Mouse (Mus musculus) MEL (cell line): ENCODE data around the gene Osm.

ENCODE experiments used
- BHLHE40 ChIP-seq: IDR thresholded peaks from 2 replicates; pipeline ENCODE4 v1.6.1; 2012; ENCODE audit warnings: low read depth, mild to moderate bottlenecking, inconsistent platforms, low read length, improper control_type of control experiment, borderline replicate concordance
- CTCF ChIP-seq, 3 experiments: IDR thresholded peaks in 2 of 3; conservative IDR thresholded peaks in 1 of 3; 2 replicates each; pipeline ENCODE4 v1.5.1; 2011 to 2012; ENCODE audit warnings: low read length in 3 of 3, low read depth in 2 of 3, mild to moderate bottlenecking in 2 of 3, improper control_type of control experiment in 1 of 3, inconsistent platforms in 1 of 3, mixed read lengths in 1 of 3, moderate library complexity in 1 of 3; ENCODE audit not compliant: control insufficient read depth in 1 of 3, insufficient read depth in 1 of 3, poor library complexity in 1 of 3, severe bottlenecking in 1 of 3
- EP300 ChIP-seq, 2 experiments: IDR thresholded peaks; 2 replicates each; pipeline ENCODE4 v1.6.1; 2011; ENCODE audit warnings: improper control_type of control experiment in 2 of 2, low read length in 2 of 2, low read depth in 1 of 2, mild to moderate bottlenecking in 1 of 2
- ETS1 ChIP-seq: IDR thresholded peaks from 2 replicates; pipeline ENCODE4 v1.6.1; 2012; ENCODE audit warnings: low read depth, mild to moderate bottlenecking, inconsistent platforms, low read length, improper control_type of control experiment, moderate library complexity
- GATA1 ChIP-seq: IDR thresholded peaks from 2 replicates; pipeline ENCODE4 v1.6.1; 2011; ENCODE audit warnings: low read depth, low read length, improper control_type of control experiment
- MAZ ChIP-seq: IDR thresholded peaks from 2 replicates; pipeline ENCODE4 v1.6.1; 2012; ENCODE audit warnings: low read depth, mild to moderate bottlenecking, inconsistent platforms, low read length, improper control_type of control experiment
- POLR2A ChIP-seq, 2 experiments: IDR thresholded peaks; 2 replicates each; pipeline ENCODE4 v1.6.1; 2011 to 2012; ENCODE audit warnings: low read length in 2 of 2, mild to moderate bottlenecking in 2 of 2, control low read depth in 1 of 2, improper control_type of control experiment in 1 of 2, low read depth in 1 of 2, moderate library complexity in 1 of 2; ENCODE audit not compliant: control insufficient read depth in 1 of 2, insufficient read depth in 1 of 2, poor library complexity in 1 of 2
- POLR2AphosphoS2 ChIP-seq: IDR thresholded peaks from 2 replicates; pipeline ENCODE4 v1.6.1; 2011; ENCODE audit warnings: low read length, improper control_type of control experiment
- TCF12 ChIP-seq: IDR thresholded peaks from 2 replicates; pipeline ENCODE4 v1.6.1; 2014; ENCODE audit warnings: low read depth, mild to moderate bottlenecking, inconsistent platforms, low read length, improper control_type of control experiment, moderate library complexity
- UBTF ChIP-seq: IDR thresholded peaks from 2 replicates; pipeline ENCODE4 v1.6.1; 2012; ENCODE audit warnings: low read depth, mild to moderate bottlenecking, inconsistent platforms, low read length, improper control_type of control experiment, moderate library complexity, borderline replicate concordance; ENCODE audit not compliant: insufficient read depth
- USF1 ChIP-seq: IDR thresholded peaks from 2 replicates; pipeline ENCODE4 v1.6.1; 2014; ENCODE audit warnings: low read depth, mild to moderate bottlenecking, inconsistent platforms, low read length, improper control_type of control experiment, moderate library complexity
- USF2 ChIP-seq, 2 experiments: IDR thresholded peaks; 2 replicates each; pipeline ENCODE4 v1.6.1; 2011 to 2012; ENCODE audit warnings: improper control_type of control experiment in 2 of 2, low read length in 2 of 2, borderline replicate concordance in 1 of 2, inconsistent platforms in 1 of 2, low read depth in 1 of 2, mild to moderate bottlenecking in 1 of 2; ENCODE audit not compliant: insufficient read depth in 1 of 2

DNA sequence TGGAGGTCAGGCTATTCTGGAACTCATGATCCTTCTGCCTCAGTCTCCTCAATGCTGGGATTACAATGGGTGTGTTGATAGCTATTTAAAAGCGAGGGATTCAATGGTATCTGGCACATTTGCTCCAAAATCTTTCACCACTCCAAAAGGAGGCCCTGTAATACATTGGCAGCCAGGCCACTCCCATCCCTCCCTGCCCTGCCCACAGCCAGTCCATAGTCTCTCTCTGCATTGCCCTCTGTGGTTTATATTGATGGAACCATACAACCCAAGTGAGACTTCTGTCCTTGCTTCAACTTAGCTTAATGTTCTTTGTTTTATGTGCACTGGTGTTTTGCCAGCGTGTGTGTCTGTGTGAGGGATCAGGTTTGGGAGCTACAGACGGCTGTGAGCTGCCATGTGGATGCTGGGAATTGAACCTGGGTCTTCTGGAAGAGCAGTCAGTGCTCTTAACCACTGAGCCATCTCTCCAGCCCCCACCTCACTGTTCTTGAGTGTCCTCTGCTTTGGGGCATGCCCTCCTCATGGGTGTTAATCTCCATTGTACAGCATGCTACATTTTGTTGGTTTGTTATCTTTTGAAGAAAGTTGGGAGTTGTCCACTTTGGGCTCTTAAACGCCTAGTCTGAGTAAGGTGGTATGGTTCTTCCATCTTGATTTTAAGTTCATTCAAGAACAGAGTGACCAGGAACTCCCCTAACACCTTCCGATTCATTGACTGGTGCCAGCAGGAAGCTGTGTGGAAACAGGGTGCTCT, 9.5 kb upstream of the Osm start:
- TF ChIP-seq ETS1, result no peak
- TF ChIP-seq UBTF, result no peak
- TF ChIP-seq POLR2AphosphoS2, result no peak
- no peak for TF ChIP-seq CTCF (IDR thresholded peaks at IDR 0.05 in 2 of 3, conservative IDR thresholded peaks at IDR 0.05 in 1 of 3; ENCODE audit: control insufficient read depth in 1 of 3, insufficient read depth in 1 of 3, low read depth in 2 of 3, low read length in 3 of 3, poor library complexity in 1 of 3, severe bottlenecking in 1 of 3)
- TF ChIP-seq GATA1, result no peak
- TF ChIP-seq USF1, result no peak
- TF ChIP-seq BHLHE40, result no peak
- no peak for TF ChIP-seq EP300 (IDR thresholded peaks at IDR 0.05; ENCODE audit: low read depth in 1 of 2, low read length in 2 of 2)
- no peak for TF ChIP-seq MAZ
- no peak for TF ChIP-seq TCF12
- no peak for TF ChIP-seq USF2 (IDR thresholded peaks at IDR 0.05; ENCODE audit: borderline replicate concordance in 1 of 2, insufficient read depth in 1 of 2, low read depth in 1 of 2, low read length in 2 of 2)
- no peak for TF ChIP-seq POLR2A (IDR thresholded peaks at IDR 0.05; ENCODE audit: control insufficient read depth in 1 of 2, insufficient read depth in 1 of 2, low read depth in 1 of 2, low read length in 2 of 2, poor library complexity in 1 of 2)
